Mouse (Mus musculus) hindbrain, postnatal 0 days (tissue): ENCODE measurements at regions not wholly inside any gene's neighbourhood (a gene's known extent, or its start where the extent isn't known, plus 50 kb on each side); places are given as distances from the start of the nearest gene placed in this dataset.

Source experiments
- ATAC-seq: fragments of 200-750 bp; cut with Nextera tagmentation; 2 replicates; pipeline ENCODE4 v1.8.0; 2017; ENCODE audit warnings: mild to moderate bottlenecking, moderate TSS enrichment, moderate library complexity
- DNase-seq: peaks from one replicate; pipeline ENCODE4 v3.0.0-alpha.2; 2015; ENCODE audit warnings: low spot score
- H3K27ac ChIP-seq: fragments of 300-500 bp; sonication (generic); 2 replicates; pipeline ENCODE4 v1.5.1; 2014; ENCODE audit warnings: mild to moderate bottlenecking
- H3K27me3 ChIP-seq: fragments of 300-500 bp; sonication (generic); 2 replicates; pipeline ENCODE4 v1.6.1; 2014; ENCODE audit warnings: low read length, mixed read lengths; ENCODE audit not compliant: insufficient read depth
- H3K36me3 ChIP-seq: fragments of 300-500 bp; sonication (generic); 2 replicates; pipeline ENCODE4 v1.6.1; 2014; ENCODE audit warnings: low read length, mixed read lengths; ENCODE audit not compliant: insufficient read depth
- H3K4me1 ChIP-seq: fragments of 300-500 bp; sonication (generic); 2 replicates; pipeline ENCODE4 v1.6.1; 2014; ENCODE audit warnings: antibody characterized with exemption, low read length, mixed read lengths; ENCODE audit not compliant: insufficient read depth
- H3K4me2 ChIP-seq: fragments of 300-500 bp; sonication (generic); 2 replicates; pipeline ENCODE4 v1.6.1; 2014; ENCODE audit warnings: low read depth, mild to moderate bottlenecking, low read length, moderate library complexity, mixed read lengths
- H3K4me3 ChIP-seq: fragments of 300-500 bp; sonication (generic); 2 replicates; pipeline ENCODE4 v1.5.1; 2014; ENCODE audit warnings: low read length
- H3K9ac ChIP-seq: fragments of 300-500 bp; sonication (generic); replicated peaks from 2 replicates; pipeline ENCODE4 v1.6.1; 2014; ENCODE audit warnings: mild to moderate bottlenecking, low read length, moderate library complexity, mixed read lengths
- H3K9me3 ChIP-seq: fragments of 300-500 bp; sonication (generic); 2 replicates; pipeline ENCODE4 v1.6.1; 2016; ENCODE audit warnings: low read length, mixed read lengths
- CTCF ChIP-seq: IDR thresholded peaks from 2 replicates; pipeline ENCODE4 v1.5.1; 2016; ENCODE audit warnings: antibody characterized with exemption, control low read depth, low read depth
- WGBS: fragments of 180-500 bp; shearing (Covaris S2); extraction: QIAGEN DNeasy Blood & Tissue Kit; methylation state at CpG from one replicate; pipeline ENCODE4 v1.1.7; 2014; 5-methylcytosine and 5-hydroxymethylcytosine counted together

DNA sequence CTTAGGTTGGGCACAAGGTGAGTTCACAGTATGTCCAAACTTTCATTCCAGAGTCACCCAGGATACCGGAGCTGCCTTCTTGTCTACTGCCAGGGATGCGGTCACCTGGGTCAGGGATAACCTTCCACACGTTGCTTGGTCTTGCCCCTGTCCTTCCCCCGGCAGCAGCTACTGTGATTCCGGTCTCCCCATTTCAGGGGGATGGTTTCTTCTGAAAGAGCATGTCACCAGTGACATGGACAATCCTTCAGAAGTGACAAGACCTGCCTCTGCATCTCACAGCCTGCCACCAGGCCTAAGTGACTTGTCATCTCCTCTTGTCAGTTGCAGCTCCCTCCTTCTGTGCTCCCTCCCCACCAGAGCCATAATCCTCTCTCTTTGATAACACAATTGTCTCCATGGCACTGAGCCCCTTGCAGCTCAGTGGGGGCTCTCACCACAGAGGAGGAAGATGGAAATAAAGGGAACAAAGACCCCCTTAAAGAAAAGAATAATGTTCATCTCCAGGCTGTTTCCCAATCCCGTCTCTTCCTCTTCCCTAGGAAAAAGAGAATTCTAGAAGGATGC, 234.9 kb upstream of the 4931429L15Rik start:
- Histone ChIP-seq H3K36me3 (no peaks in the 10 kb centered on the region), H3K27me3 (no peaks in the 10 kb centered on the region), H3K4me1 (peaks cover 18% of the 10 kb centered on the region; the same call in 1 of the 2 replicates), H3K9ac (no peak overlapping the region), H3K9me3 (no peaks in the 10 kb centered on the region), H3K4me2 (no peak overlapping the region), H3K4me3 (no peak overlapping the region), H3K27ac (peak overlapping the region; percentile 54; the same call in 1 of the 2 replicates)
- whole genome bisulfite sequencing, result 48% methylated on average over 6 of the region's 6 CpGs
- no peak for TF ChIP-seq CTCF
- ATAC-seq (no peak), DNase-seq (no peak)

DNA sequence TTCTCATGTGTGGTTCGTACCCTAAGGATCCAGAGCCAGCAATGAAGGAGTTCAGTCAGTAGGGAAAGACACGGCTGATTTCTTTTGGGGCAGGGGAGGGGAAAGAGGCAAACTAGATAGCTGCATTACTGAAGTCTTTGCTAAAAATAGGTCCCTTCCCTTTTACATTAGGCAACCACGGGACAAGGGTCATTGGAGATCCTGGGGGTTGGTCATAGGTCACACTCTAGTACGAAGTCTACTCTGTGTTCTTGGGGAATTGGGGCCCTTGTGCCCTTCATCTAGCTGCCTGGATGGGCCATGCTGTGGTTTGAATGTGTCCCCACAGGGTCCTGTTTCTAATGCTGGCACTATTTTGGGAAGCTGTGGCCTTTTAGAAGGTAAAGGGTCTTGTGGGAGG, 229.6 kb upstream of the 4931429L15Rik start:
- H3K36me3 ChIP-seq, result no peaks in the 10 kb centered on the region
- no peak for TF ChIP-seq CTCF
- H3K4me1 ChIP-seq, result peaks cover 9% of the 10 kb centered on the region; the same call in 1 of the 2 replicates
- no peak overlapping the region for H3K4me3 ChIP-seq
- DNase-seq, result no peak
- no peaks in the 10 kb centered on the region for H3K27me3 ChIP-seq
- ATAC-seq, result no peak
- H3K9ac ChIP-seq, result no peak overlapping the region
- 84% methylated on average over 4 of the region's 4 CpGs for WGBS
- no peak overlapping the region for H3K4me2 ChIP-seq
- H3K27ac ChIP-seq, result no peak overlapping the region
- H3K9me3 ChIP-seq, result no peaks in the 10 kb centered on the region

DNA sequence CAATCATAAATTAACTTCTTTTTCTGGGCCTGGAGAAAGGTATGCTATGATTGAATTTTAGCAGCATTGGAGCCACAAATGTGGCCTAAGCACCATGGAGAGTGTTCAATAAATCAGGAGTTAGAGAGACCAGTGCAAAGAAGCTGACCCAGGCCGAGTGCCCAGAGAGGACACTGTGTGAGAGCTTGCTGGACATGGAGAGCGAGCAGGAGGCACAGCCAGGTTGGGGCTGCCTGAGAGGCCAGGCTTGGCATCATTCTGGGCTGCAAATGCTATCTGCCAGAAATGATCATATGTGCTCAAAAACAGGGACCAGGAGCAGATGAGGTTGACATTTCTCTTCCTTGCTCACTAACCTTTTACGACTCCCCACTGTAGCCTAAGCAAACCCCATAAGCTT, 224.5 kb upstream of the 4931429L15Rik start:
- Histone ChIP-seq H3K4me2 (no peak overlapping the region), H3K4me3 (no peak overlapping the region), H3K27me3 (no peaks in the 10 kb centered on the region), H3K4me1 (no peaks in the 10 kb centered on the region), H3K27ac (no peak overlapping the region), H3K36me3 (no peaks in the 10 kb centered on the region), H3K9me3 (no peaks in the 10 kb centered on the region), H3K9ac (no peak overlapping the region)
- no peak for DNase-seq
- 79% methylated on average over 3 of the region's 3 CpGs for WGBS
- ATAC-seq, result no peak
- TF ChIP-seq CTCF, result no peak

DNA sequence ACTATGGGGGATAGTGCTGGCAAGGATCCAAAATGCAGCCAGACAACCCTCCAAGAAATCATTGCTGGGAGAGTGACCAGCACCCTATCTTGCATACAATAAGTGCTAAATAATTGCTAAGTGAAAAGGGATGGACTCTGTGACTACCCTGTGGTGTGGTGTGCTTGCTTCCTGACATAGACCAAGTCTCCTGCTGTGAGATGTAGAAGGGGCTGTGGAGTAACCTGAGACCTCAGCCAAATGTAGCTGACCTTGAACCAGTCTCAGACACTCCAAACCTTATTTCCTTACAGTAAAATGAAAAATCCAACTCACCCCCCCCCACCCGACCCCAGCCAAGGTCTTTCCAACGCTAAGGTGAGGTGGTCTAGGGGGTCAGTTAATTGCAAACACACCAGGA, 221.2 kb upstream of the 4931429L15Rik start:
- ATAC-seq (no peak), DNase-seq (no peak)
- Histone ChIP-seq H3K9ac (no peak overlapping the region), H3K4me3 (no peak overlapping the region), H3K27ac (no peak overlapping the region), H3K4me2 (no peak overlapping the region), H3K9me3 (no peaks in the 10 kb centered on the region), H3K4me1 (no peaks in the 10 kb centered on the region), H3K27me3 (no peaks in the 10 kb centered on the region), H3K36me3 (no peaks in the 10 kb centered on the region)
- no peak for TF ChIP-seq CTCF
- 75% methylated on average over 2 of the region's 2 CpGs for WGBS

DNA sequence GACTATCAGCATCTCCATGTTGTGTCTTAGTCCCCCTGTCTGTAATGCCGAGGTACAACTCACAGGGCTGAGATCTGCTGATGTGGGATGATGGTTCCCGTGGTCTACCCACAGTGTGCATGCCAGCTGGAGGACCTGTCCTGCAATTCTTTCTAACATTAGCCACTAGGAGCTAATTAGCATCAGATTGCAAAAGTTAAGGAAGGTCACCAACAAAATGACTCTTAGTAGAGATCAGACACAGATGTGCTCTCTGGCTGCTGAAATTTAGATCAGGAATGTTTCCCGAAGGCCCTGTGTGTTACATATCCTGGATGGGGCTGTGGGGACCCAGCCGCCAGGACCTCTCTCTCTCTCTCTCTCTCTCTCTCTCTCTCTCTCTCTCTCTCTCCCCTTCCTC, 218.8 kb upstream of the 4931429L15Rik start:
- WGBS, result 67% methylated on average over 4 of the region's 4 CpGs
- no peak for TF ChIP-seq CTCF
- no peaks in the 10 kb centered on the region for H3K9me3 ChIP-seq
- H3K9ac ChIP-seq, result no peak overlapping the region
- ATAC-seq, result no peak
- no peak overlapping the region for H3K4me2 ChIP-seq
- H3K4me1 ChIP-seq, result no peaks in the 10 kb centered on the region
- no peak overlapping the region for H3K27ac ChIP-seq
- H3K27me3 ChIP-seq, result no peaks in the 10 kb centered on the region
- no peak for DNase-seq
- no peak overlapping the region for H3K4me3 ChIP-seq
- H3K36me3 ChIP-seq, result no peaks in the 10 kb centered on the region

DNA sequence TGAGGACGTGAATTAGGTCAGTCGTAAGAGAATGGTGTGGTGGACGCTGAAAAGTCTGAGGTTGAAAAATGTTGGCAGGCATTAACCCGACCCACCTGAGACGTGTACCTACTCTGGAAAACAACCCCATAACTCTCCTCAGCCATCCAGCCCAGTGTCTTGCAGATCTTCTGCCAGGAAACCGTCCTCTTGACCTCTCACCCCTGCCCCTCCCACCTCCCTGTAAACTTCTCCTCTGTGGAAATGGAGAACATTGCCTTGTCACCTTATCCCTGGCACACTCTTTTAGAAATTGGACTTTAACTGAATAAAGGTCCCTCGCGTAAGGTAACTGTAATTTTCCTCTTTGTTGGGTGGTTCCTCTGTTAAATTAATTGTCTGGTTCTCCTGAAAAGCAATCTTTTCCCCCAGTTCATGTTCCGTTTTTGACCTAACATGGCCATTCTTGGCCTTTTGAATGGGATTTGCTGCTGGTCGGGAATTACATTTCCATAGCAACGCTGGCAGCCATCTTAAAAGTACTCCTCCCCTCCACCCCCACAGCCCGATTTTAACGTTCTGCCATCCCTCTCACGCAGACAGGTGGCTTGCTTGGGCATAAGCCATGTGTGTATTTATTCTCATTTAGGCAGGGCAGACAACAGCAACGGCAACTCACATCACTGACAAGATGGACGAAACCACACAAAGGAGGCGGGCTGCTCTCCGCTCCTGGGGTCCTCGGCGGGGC, 196.8 kb upstream of the 4931429L15Rik start:
- no peaks in the 10 kb centered on the region for H3K9me3 ChIP-seq
- H3K4me2 ChIP-seq, result no peak overlapping the region
- H3K4me3 ChIP-seq, result no peak overlapping the region
- no peaks in the 10 kb centered on the region for H3K4me1 ChIP-seq
- H3K9ac ChIP-seq, result no peak overlapping the region
- ATAC-seq (no peak), DNase-seq (no peak)
- H3K36me3 ChIP-seq, result no peaks in the 10 kb centered on the region
- 70% methylated on average over 20 of the region's 20 CpGs for WGBS
- no peak overlapping the region for H3K27ac ChIP-seq
- no peak for TF ChIP-seq CTCF
- H3K27me3 ChIP-seq, result no peaks in the 10 kb centered on the region
